Mouse (Mus musculus) bone marrow, adult 2 months (tissue): ENCODE data around the gene Zfp169. TPM values are rescaled to one million over a fixed set of nuclear protein-coding genes. Genes with fewer than 3 reads are reported as not detected.

Source experiments
- H3K27ac ChIP-seq: fragments of 200-500 bp; 2 replicates; pipeline ENCODE4 v1.5.1; 2012; ENCODE audit warnings: low read depth, mild to moderate bottlenecking, control low read depth, inconsistent platforms, low read length; ENCODE audit not compliant: control insufficient read depth, poor library complexity, insufficient read depth
- H3K4me1 ChIP-seq: fragments of 200-500 bp; 2 replicates; pipeline ENCODE4 v1.6.1; 2011; ENCODE audit warnings: low read length; ENCODE audit not compliant: control insufficient read depth, insufficient read depth
- H3K4me3 ChIP-seq: fragments of 200-500 bp; replicated peaks from 2 replicates; pipeline ENCODE3; 2011; ENCODE audit warnings: mild to moderate bottlenecking, low read depth, low read length, control low read depth; ENCODE audit not compliant: control insufficient read depth
- CTCF ChIP-seq: fragments of 200-500 bp; IDR thresholded peaks from 2 replicates; pipeline ENCODE4 v1.5.1; 2011; ENCODE audit warnings: low read length, control low read depth; ENCODE audit not compliant: control insufficient read depth, insufficient read depth
- POLR2A ChIP-seq: fragments of 200-500 bp; IDR thresholded peaks from 2 replicates; pipeline ENCODE4 v1.6.1; 2011; ENCODE audit warnings: low read depth, mild to moderate bottlenecking, control low read depth, low read length, borderline replicate concordance; ENCODE audit not compliant: control insufficient read depth
- WGBS: fragments of 180-500 bp; shearing (Covaris S2); methylation state at CpG from one replicate; pipeline ENCODE4 v1.1.7; 2018; 5-methylcytosine and 5-hydroxymethylcytosine counted together
- polyA plus RNA-seq: library from polyadenylated mRNA; stranded (reverse); fragments of >200 nt; gene quantifications from 2 replicates; pipeline ENCODE4 v1.2.4, GENCODE M21; 2011; ENCODE audit warnings: low replicate concordance; ENCODE audit not compliant: missing spikeins, insufficient read depth, insufficient read length

Gene Zfp169
- polyA plus RNA-seq, 1 experiment = 3.3 TPM

DNA sequence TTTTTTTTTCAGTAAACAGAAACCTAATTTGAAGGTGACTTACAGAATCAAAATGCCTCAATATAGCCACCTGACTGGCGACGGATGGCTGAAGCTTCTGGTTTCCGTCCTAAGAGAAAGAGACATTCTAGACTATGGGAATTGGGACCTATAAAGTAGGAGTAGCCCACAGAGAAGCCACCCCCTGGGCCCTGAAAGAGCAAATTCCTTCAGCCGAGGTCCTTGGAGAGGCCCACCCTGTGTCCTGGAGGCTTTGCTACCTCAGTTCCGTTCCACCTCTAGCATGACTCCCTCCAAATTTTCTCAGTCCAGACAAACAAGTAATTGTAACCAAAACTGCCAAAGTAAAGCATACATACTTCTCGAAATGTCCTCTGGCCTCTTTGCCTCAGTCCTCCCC, 34.4 kb upstream of the Zfp169 start:
- Histone ChIP-seq H3K4me3 (no peak overlapping the region), H3K27ac (no peak overlapping the region), H3K4me1 (peaks cover 1% of the 10 kb centered on the region)
- TF ChIP-seq POLR2A = no peak
- TF ChIP-seq CTCF = no peak
- 92% methylated on average over 6 of the region's 6 CpGs for WGBS

GRCm38 (mm10) chr13:48546330-48546917, 33.2 kb upstream of the Zfp169 start:
- WGBS = under 1% methylated on average over 70 of the region's 72 CpGs
- peak overlapping the region; percentile 99 for H3K27ac ChIP-seq
- H3K4me3 ChIP-seq = peak overlapping the region; percentile 94
- H3K4me1 ChIP-seq = peaks cover 1% of the 10 kb centered on the region
- peak; percentile 82 for TF ChIP-seq POLR2A
- TF ChIP-seq CTCF = no peak

DNA sequence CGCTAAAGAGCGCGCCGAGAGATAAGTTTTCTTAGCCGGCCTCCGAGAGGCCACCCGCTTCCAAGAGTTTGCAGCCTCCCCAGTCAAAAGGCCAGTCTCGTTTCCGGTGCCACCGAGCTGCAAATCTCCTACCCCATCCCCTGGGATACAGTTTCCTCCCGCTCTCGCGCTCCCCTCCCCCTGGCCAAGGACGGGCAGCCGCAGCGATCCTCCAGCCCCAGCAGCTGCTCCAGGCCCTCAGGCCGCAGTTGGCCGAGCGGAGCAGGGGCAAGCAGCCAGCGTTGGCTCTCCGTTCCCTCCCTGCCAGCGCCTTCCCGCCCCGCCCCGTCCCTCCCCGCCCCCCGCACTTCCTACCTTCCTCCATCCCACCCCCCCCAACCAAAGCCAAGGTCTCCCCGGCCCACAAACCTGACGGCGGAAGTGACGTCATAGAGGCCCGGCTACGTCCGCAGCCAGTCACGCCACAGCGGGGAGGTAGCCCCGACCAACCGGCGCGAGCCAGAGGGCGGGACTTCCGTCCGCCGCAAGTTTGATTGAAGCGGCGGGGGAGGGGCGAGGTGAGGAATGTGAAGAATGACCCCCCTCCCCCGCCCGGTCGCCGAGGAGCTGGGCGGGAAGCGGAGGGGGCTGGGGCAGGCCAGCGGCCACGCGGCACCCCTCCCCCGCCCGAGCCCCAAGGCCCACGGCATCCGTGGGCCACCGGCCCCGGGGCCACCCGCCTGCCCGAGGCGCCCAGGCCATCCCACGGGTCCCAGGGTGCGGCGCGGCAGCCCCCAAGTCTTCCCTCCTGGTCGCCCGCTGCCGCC, 32.4 kb upstream of the Zfp169 start:
- under 1% methylated on average over 67 of the region's 72 CpGs for WGBS
- peak overlapping the region; percentile 94 for H3K4me3 ChIP-seq
- H3K4me1 ChIP-seq = peaks cover 1% of the 10 kb centered on the region
- TF ChIP-seq POLR2A (peak; percentile 55; the same call in 1 of the 2 replicates), CTCF (no peak)
- peak overlapping the region; percentile 99 for H3K27ac ChIP-seq

DNA sequence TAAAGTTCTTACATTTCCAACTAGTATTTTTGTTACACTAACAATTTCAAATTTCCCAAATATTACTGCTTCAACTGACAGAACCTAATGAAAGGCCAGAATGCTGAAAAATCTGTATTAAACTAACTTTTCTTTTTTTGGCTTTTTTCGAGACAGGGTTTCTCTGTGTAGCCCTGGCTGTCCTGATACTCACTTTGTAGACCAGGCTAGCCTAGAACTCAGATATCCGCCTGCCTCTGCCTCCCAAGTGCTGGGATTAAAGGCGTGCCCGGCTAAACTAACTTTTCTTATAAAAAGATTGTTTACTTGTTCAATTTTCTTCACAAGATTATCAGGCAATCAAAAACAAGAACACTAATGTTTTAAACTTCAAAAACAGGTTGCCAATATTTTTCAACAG, 31.6 kb upstream of the Zfp169 start:
- WGBS = 26% methylated on average over 4 of the region's 4 CpGs
- Histone ChIP-seq H3K4me3 (peak overlapping the region; percentile 9), H3K4me1 (peaks cover 1% of the 10 kb centered on the region)

DNA sequence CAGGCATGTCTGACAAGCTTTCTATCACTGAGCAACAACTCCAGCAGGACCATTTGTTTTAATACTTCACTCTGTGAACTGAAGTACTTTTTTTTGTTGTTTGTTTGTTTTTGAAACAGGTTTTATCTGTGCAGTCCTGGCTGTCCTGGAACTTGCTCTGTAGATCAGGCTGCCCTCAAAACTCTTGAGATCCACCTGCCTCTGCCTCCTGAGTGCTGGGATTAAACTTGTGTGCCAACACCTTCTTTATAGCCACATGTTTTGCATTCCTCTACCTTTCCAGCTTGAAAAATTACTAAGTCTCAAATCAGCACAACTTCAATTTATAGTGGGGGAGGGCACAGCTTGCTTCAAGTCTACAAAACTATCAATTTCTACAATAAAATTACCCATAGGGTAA, 31.1 kb upstream of the Zfp169 start:
- H3K4me3 ChIP-seq = no peak overlapping the region
- no peak for TF ChIP-seq POLR2A
- TF ChIP-seq CTCF = no peak
- peaks cover 1% of the 10 kb centered on the region for H3K4me1 ChIP-seq
- no peak overlapping the region for H3K27ac ChIP-seq

More for the DNA sequence above, 31.6 kb upstream of the Zfp169 start:
- H3K27ac ChIP-seq = no peak overlapping the region
- TF ChIP-seq CTCF = no peak
- TF ChIP-seq POLR2A = no peak

DNA sequence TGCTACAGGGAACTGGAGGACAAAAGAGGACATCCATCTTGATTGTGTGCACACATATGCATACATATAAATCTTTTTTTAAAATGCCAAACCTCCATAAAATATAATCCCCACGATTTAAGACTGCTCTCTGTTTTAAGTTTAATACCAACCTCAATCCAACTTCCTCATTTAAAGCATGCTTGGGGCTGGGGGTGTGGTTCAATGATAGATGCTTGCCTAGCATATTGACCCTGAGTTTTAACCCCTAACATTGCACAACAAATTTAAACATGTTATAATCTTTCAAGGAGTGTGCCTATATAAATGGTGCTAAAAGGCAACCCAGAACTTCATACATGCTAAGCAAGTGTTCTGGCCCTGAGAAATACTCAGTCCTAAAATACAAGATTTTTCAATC, 27.2 kb upstream of the Zfp169 start:
- Histone ChIP-seq H3K4me3 (no peak overlapping the region), H3K27ac (no peak overlapping the region), H3K4me1 (peaks cover 1% of the 10 kb centered on the region)
- TF ChIP-seq CTCF (no peak), POLR2A (no peak)
- WGBS = 2% methylated on average over 1 of the region's 1 CpGs

DNA sequence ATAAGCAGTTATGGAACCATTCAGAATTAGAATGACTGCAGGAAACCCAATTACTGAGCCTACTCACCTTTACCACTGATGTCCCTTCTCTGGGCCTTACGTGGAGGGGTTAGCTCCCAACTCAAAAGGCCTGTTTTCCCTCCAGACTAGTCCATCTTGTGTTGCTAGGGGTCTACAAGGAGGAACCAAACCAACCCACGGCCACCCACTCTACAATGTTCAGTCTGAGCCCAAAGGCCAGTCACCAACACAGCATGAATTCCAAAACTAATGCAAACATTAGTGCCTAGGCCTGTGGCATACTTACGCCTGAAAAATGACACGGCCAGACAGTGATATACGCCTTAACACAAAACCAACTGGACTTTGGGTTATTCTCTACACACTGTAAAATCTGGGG, 20.2 kb upstream of the Zfp169 start:
- 88% methylated on average over 5 of the region's 5 CpGs for WGBS
- Histone ChIP-seq H3K4me1 (no peaks in the 10 kb centered on the region), H3K4me3 (no peak overlapping the region), H3K27ac (no peak overlapping the region)
- TF ChIP-seq CTCF (no peak), POLR2A (no peak)

DNA sequence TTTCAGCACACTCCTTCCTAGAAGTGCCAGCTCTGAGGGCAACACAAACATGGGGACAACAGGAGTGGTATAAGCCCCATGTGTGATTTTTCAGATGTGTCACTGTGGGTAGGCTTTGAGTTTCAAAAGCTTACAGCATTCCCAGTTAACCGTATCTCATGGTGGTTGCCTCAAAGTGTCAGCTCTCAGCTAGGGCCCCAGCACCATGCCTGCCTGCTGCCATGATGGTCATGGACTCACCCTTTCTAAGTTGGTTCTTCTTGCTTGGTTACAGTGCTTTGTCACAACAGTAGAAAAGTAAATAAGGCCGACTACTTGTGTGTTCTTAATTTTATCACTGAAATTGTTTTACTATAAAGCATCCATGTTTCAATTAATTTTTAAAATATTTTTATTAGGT, 18.2 kb upstream of the Zfp169 start:
- Histone ChIP-seq H3K4me1 (no peaks in the 10 kb centered on the region), H3K27ac (no peak overlapping the region), H3K4me3 (no peak overlapping the region)
- 86% methylated on average over 2 of the region's 2 CpGs for WGBS
- TF ChIP-seq POLR2A (no peak), CTCF (no peak)

DNA sequence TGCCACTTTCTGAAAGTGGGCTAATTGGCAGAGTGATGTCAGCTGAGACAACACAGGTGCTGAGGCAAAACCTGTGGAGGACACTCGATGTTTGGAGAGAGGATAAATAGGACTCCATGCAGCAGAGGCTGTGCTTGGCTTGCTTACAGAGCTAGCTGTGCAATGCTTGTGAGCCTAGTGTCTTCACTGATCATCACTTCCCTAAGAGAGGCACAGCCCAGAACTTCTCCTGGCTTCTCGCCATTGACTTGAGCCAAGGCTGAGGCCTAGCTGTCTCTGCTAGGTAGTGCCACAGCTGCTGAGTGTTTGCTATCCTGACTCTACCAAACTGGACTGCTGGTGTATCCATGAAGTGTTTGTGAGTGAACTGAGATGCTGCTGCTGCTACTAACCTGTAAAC, 17.4 kb upstream of the Zfp169 start:
- 66% methylated on average over 2 of the region's 2 CpGs for WGBS
- H3K4me1 ChIP-seq = no peaks in the 10 kb centered on the region
- no peak overlapping the region for H3K4me3 ChIP-seq
- no peak overlapping the region for H3K27ac ChIP-seq
- TF ChIP-seq POLR2A = no peak
- no peak for TF ChIP-seq CTCF

DNA sequence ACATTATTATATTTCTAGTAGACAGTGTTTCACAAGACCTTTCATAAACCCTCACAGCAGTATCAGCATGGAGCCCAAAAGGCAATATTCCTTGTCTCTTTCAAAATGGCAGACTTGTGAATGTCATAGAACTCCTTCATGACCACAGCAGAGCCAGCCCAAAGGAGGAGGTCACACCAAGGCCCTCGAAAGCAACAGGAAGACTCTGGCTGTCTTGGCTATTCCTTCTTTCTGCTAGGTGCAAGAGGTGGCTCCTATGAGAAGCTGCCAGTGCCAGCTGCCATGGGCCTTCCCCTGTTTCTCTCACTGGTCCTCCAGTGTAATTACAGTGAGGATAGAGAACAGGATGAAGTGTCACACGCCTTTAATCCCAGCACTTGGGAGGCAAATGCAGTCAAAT, 15.8 kb upstream of the Zfp169 start:
- WGBS = 67% methylated on average over 2 of the region's 2 CpGs
- no peak overlapping the region for H3K27ac ChIP-seq
- no peak for TF ChIP-seq CTCF
- TF ChIP-seq POLR2A = no peak
- no peaks in the 10 kb centered on the region for H3K4me1 ChIP-seq
- no peak overlapping the region for H3K4me3 ChIP-seq
